Mouse (Mus musculus) midbrain, embryonic 11.5 days (tissue): ENCODE data around the gene Gm49721. TPM values are rescaled to one million over a fixed set of nuclear protein-coding genes. Genes with fewer than 3 reads are reported as not detected.
"Not testable (repeated sequence)": the region's sequence is repeated elsewhere in the genome, so short reads cannot be mapped to it uniquely, and the experiment has no call there.

Source experiments
- ATAC-seq: fragments of 200-750 bp; cut with Nextera tagmentation; 2 replicates; pipeline ENCODE4 v1.8.0; 2017; ENCODE audit warnings: moderate TSS enrichment, moderate library complexity; ENCODE audit not compliant: low FRiP score
- DNase-seq: peaks from one replicate; pipeline ENCODE4 v3.0.0; 2015; ENCODE audit warnings: low spot score; ENCODE audit errors: missing footprints
- H3K27ac ChIP-seq: fragments of 300-500 bp; sonication (generic); 2 replicates; pipeline ENCODE4 v1.5.1; 2014; ENCODE audit warnings: low read depth, low read length
- H3K27me3 ChIP-seq: fragments of 300-500 bp; sonication (generic); 2 replicates; pipeline ENCODE4 v1.6.1; 2014; ENCODE audit warnings: mild to moderate bottlenecking, low read length, moderate library complexity, mixed read lengths; ENCODE audit not compliant: control insufficient read depth, insufficient read depth
- H3K36me3 ChIP-seq: fragments of 300-500 bp; sonication (generic); 2 replicates; pipeline ENCODE4 v1.6.1; 2014; ENCODE audit warnings: mild to moderate bottlenecking, low read length, moderate library complexity, mixed read lengths; ENCODE audit not compliant: control insufficient read depth, insufficient read depth
- H3K4me1 ChIP-seq: fragments of 300-500 bp; sonication (generic); 2 replicates; pipeline ENCODE4 v1.6.1; 2014; ENCODE audit warnings: low read length; ENCODE audit not compliant: control insufficient read depth, insufficient read depth
- H3K4me2 ChIP-seq: fragments of 300-500 bp; sonication (generic); 2 replicates; pipeline ENCODE4 v1.6.1; 2014; ENCODE audit warnings: mild to moderate bottlenecking, moderate library complexity
- H3K4me3 ChIP-seq: fragments of 300-500 bp; sonication (generic); 2 replicates; pipeline ENCODE4 v1.5.1; 2014; ENCODE audit warnings: low read depth, low read length
- H3K9ac ChIP-seq: fragments of 300-500 bp; sonication (generic); 2 replicates; pipeline ENCODE4 v1.6.1; 2014; ENCODE audit warnings: low read length
- H3K9me3 ChIP-seq: fragments of 300-500 bp; sonication (generic); 2 replicates; pipeline ENCODE4 v1.6.1; 2016; ENCODE audit warnings: low read length; ENCODE audit not compliant: control insufficient read depth
- whole genome bisulfite sequencing: fragments of 180-500 bp; shearing (Covaris S2); extraction: QIAGEN DNeasy Blood & Tissue Kit; methylation state at CpG from one replicate; pipeline ENCODE4 v1.1.7; 2014; 5-methylcytosine and 5-hydroxymethylcytosine counted together
- polyA plus RNA-seq: library from polyadenylated mRNA; unstranded; fragments of >200 nt; fragmentation: Nextera tagmentation; extraction: Ambion mirVana; gene quantifications from 2 replicates; pipeline ENCODE4 v1.2.1, GENCODE M21; 2014

Gm49721 gene
- polyA plus RNA-seq, result 0.15 and 0.44 TPM in 2 replicates

GRCm38 (mm10) chr17:6978287-6979248, at the start of gene Gm49721:
Gene Gm49721 (plus strand): TSS chr17:6978904.
- not testable (repeated sequence) for H3K27me3 ChIP-seq, H3K9me3 ChIP-seq, H3K27ac ChIP-seq, H3K4me1 ChIP-seq, H3K36me3 ChIP-seq
- H3K4me2 ChIP-seq, result peak within 1 kb of the TSS; percentile 45
- peak within 1 kb of the TSS; percentile 43 for H3K4me3 ChIP-seq
- 1% methylated on average over 42 of the region's 68 CpGs for WGBS
- H3K9ac ChIP-seq, result peak within 1 kb of the TSS; percentile 69
- DNase-seq, result peak; percentile 93
- ATAC-seq, result peak; percentile 99

GRCm38 (mm10) chr17:6931625-6932024, 47.1 kb upstream of the Gm49721 start:
- not testable (repeated sequence) for H3K9ac ChIP-seq, H3K27ac ChIP-seq, H3K27me3 ChIP-seq, H3K4me1 ChIP-seq, H3K4me2 ChIP-seq, H3K9me3 ChIP-seq, DNase-seq, H3K36me3 ChIP-seq, ATAC-seq, H3K4me3 ChIP-seq
- WGBS, result 97% methylated on average over 6 of the region's 7 CpGs

- DNase-seq, H3K27me3 ChIP-seq, H3K36me3 ChIP-seq, H3K9ac ChIP-seq, H3K4me1 ChIP-seq, ATAC-seq, H3K27ac ChIP-seq, H3K9me3 ChIP-seq, H3K4me3 ChIP-seq, H3K4me2 ChIP-seq: not testable (repeated sequence)
- WGBS, result no CpG with 5 or more reads among the region's 4 CpGs
These were observed 36.1 kb upstream of the Gm49721 start for GRCm38 (mm10) chr17:6942560-6942959.

GRCm38 (mm10) chr17:6947637-6947983, 31.1 kb upstream of the Gm49721 start:
- not testable (repeated sequence) for ATAC-seq, H3K27me3 ChIP-seq, H3K36me3 ChIP-seq, H3K9me3 ChIP-seq, H3K4me1 ChIP-seq, H3K27ac ChIP-seq, H3K9ac ChIP-seq, DNase-seq
- Histone ChIP-seq H3K4me3 (peak overlapping the region; percentile 49), H3K4me2 (peak overlapping the region; percentile 51)
- no CpG with 5 or more reads among the region's 8 CpGs for WGBS

GRCm38 (mm10) chr17:6947984-6948768, 30.5 kb upstream of the Gm49721 start, which contains the start of gene Rsph3b:
Gene Rsph3b (minus strand): TSS chr17:6948682.
- Histone ChIP-seq H3K4me3 (peak within 1 kb of the TSS; percentile 49), H3K9ac (peak within 1 kb of the TSS; percentile 55), H3K27ac (peak within 1 kb of the TSS; percentile 59), H3K4me2 (peak within 1 kb of the TSS; percentile 51)
- not testable (repeated sequence) for H3K4me1 ChIP-seq, H3K27me3 ChIP-seq, H3K36me3 ChIP-seq, H3K9me3 ChIP-seq
- DNase-seq, result peak; percentile 97
- ATAC-seq, result peak; percentile 97
- WGBS, result under 1% methylated on average over 70 of the region's 73 CpGs

- H3K4me3 ChIP-seq, result peak overlapping the region; percentile 49
- H3K4me1 ChIP-seq, H3K27me3 ChIP-seq, H3K9me3 ChIP-seq, H3K27ac ChIP-seq, H3K36me3 ChIP-seq: not testable (repeated sequence)
- ATAC-seq (peak; percentile 23; the same call in 1 of the 2 replicates), DNase-seq (peak; percentile 83)
- H3K4me2 ChIP-seq, result peak overlapping the region; percentile 51
- peak overlapping the region; percentile 55 for H3K9ac ChIP-seq
- 18% methylated on average over 9 of the region's 9 CpGs for WGBS
These were observed 29.9 kb upstream of the Gm49721 start for GRCm38 (mm10) chr17:6948769-6949228.

- WGBS, result 89% methylated on average over 5 of the region's 8 CpGs
- not testable (repeated sequence) for H3K4me3 ChIP-seq, DNase-seq, H3K9ac ChIP-seq, H3K4me1 ChIP-seq, H3K36me3 ChIP-seq, H3K27ac ChIP-seq, H3K4me2 ChIP-seq, H3K9me3 ChIP-seq, H3K27me3 ChIP-seq, ATAC-seq
These were observed 19.8 kb upstream of the Gm49721 start for GRCm38 (mm10) chr17:6958881-6959280.

GRCm38 (mm10) chr17:6959543-6960259, 19.0 kb upstream of the Gm49721 start:
- not testable (repeated sequence) for DNase-seq, H3K36me3 ChIP-seq, H3K27ac ChIP-seq, H3K9ac ChIP-seq, H3K9me3 ChIP-seq, ATAC-seq, H3K27me3 ChIP-seq, H3K4me1 ChIP-seq
- peak overlapping the region; percentile 39 for H3K4me2 ChIP-seq
- H3K4me3 ChIP-seq, result peak overlapping the region; percentile 49; the same call in 1 of the 2 replicates
- WGBS, result 61% methylated on average over 4 of the region's 6 CpGs
